Mouse (Mus musculus) heart, embryonic 14.5 days (tissue): ENCODE measurements around the gene Stard13. TPM values are rescaled to one million over a fixed set of nuclear protein-coding genes. Genes with fewer than 3 reads are reported as not detected.

Experiments
- ATAC-seq: fragments of 200-750 bp; cut with Nextera tagmentation; 2 replicates; pipeline ENCODE4 v1.8.0; 2017; ENCODE audit warnings: low read depth, moderate TSS enrichment; ENCODE audit not compliant: insufficient number of reproducible peaks, insufficient read depth, low FRiP score
- H3K27ac ChIP-seq, 2 experiments: fragments of 200-500 bp in 1 of 2; fragments of 300-500 bp in 1 of 2; sonication (generic) in 1 of 2; replicated peaks in 1 of 2; 2 replicates each; pipeline ENCODE4 v1.5.1; 2012 to 2014; ENCODE audit warnings: low read depth in 2 of 2, low read length in 2 of 2, control low read depth in 1 of 2, mild to moderate bottlenecking in 1 of 2, mixed read lengths in 1 of 2; ENCODE audit not compliant: control insufficient read depth in 1 of 2, insufficient read depth in 1 of 2
- H3K27me3 ChIP-seq: fragments of 300-500 bp; sonication (generic); 2 replicates; pipeline ENCODE4 v1.6.1; 2014; ENCODE audit warnings: mild to moderate bottlenecking, low read length, control low read depth; ENCODE audit not compliant: control insufficient read depth, insufficient read depth
- H3K36me3 ChIP-seq: fragments of 300-500 bp; sonication (generic); 2 replicates; pipeline ENCODE4 v1.6.1; 2014; ENCODE audit warnings: mild to moderate bottlenecking, control low read depth, low read length, mixed read lengths; ENCODE audit not compliant: control insufficient read depth, insufficient read depth
- H3K4me1 ChIP-seq, 2 experiments: fragments of 200-500 bp in 1 of 2; fragments of 300-500 bp in 1 of 2; sonication (generic) in 1 of 2; 2 replicates each; pipeline ENCODE4 v1.6.1; 2012 to 2014; ENCODE audit warnings: low read length in 2 of 2, control low read depth in 1 of 2, mixed read lengths in 1 of 2; ENCODE audit not compliant: control insufficient read depth in 2 of 2, insufficient read depth in 2 of 2
- H3K4me2 ChIP-seq: fragments of 300-500 bp; sonication (generic); 2 replicates; pipeline ENCODE4 v1.6.1; 2014; ENCODE audit warnings: mild to moderate bottlenecking, low read length
- H3K4me3 ChIP-seq, 2 experiments: fragments of 200-500 bp in 1 of 2; fragments of 300-500 bp in 1 of 2; sonication (generic) in 1 of 2; 2 replicates each; pipeline ENCODE4 v1.5.1; 2012 to 2014; ENCODE audit warnings: low read length in 2 of 2, mild to moderate bottlenecking in 2 of 2, control low read depth in 1 of 2, low read depth in 1 of 2, moderate library complexity in 1 of 2; ENCODE audit not compliant: control insufficient read depth in 1 of 2, insufficient read depth in 1 of 2
- H3K9ac ChIP-seq: fragments of 300-500 bp; sonication (generic); 2 replicates; pipeline ENCODE4 v1.6.1; 2014; ENCODE audit warnings: mild to moderate bottlenecking, low read length
- H3K9me3 ChIP-seq: fragments of 300-500 bp; sonication (generic); 2 replicates; pipeline ENCODE4 v1.6.1; 2016; ENCODE audit warnings: low read length, control low read depth; ENCODE audit not compliant: control insufficient read depth
- WGBS: fragments of 180-500 bp; shearing (Covaris S2); extraction: QIAGEN DNeasy Blood & Tissue Kit; methylation state at CpG from one replicate; pipeline ENCODE4 v1.1.7; 2014; 5-methylcytosine and 5-hydroxymethylcytosine counted together
- polyA plus RNA-seq: library from polyadenylated mRNA; unstranded; fragments of >200 nt; fragmentation: Nextera tagmentation; extraction: Ambion mirVana; gene quantifications from 2 replicates; pipeline ENCODE4 v1.2.1, GENCODE M21; 2014

The Stard13 gene
- polyA plus RNA-seq, 1 experiment from 2014 or later: 3.4 TPM

DNA sequence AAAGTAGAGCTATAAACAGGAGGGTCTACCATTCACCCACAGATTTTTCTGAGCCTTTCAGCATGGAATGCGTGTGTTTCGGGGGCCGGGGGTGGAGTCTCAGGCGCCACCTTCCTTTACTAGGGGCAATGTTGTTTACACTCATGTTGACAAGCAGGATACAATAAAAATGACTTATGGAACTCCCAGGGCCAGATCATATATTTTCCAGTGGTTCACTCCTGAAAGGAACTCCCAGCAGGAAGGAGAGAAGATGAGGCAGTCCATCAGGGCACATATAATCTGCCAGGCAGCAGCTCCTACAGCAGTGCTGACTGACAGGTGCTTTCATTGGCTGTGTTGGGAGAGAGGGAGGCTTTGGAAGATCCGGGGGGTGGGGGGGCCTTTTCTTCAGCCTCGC lies 66.0 kb downstream of the Stard13 start:
- Histone ChIP-seq H3K9me3 (peaks cover 5% of the 10 kb centered on the region; the same call in 1 of the 2 replicates), H3K27me3 (no peaks in the 10 kb centered on the region), H3K4me3 (no peak overlapping the region), H3K27ac (no peak overlapping the region), H3K9ac (no peak overlapping the region), H3K4me1 (peaks cover 7 to 9% of the 10 kb centered on the region in 2 experiments), H3K4me2 (no peak overlapping the region), H3K36me3 (no peaks in the 10 kb centered on the region)
- ATAC-seq: no peak
- WGBS: 80% methylated on average over 6 of the region's 6 CpGs

DNA sequence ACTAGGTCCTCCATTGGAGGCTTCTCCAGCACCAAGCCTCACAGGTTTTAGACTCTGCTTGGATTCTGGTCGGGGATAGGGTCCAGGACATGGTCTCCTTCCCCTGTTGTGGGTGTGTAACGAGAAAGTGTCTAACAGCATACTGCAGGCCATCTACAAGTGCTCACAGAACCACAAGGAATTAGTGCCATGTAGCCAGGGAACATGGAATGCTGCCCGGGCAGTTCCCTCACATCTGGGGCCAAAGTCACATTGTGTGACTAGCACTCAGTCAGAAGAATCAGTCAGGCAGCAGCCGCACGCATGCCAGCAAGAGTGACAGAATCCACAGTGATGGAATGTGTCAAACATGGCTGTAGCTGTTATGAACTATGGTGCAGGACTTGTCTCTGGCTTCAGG lies 67.4 kb downstream of the Stard13 start:
- no peak overlapping the region for H3K9ac ChIP-seq
- no peaks in the 10 kb centered on the region for H3K27me3 ChIP-seq
- peaks cover 7 to 9% of the 10 kb centered on the region in 2 experiments for H3K4me1 ChIP-seq
- 38% methylated on average over 5 of the region's 5 CpGs for WGBS
- peaks cover 5% of the 10 kb centered on the region; the same call in 1 of the 2 replicates for H3K9me3 ChIP-seq
- H3K27ac ChIP-seq: peak overlapping the region; percentile 34 to 74
- no peak overlapping the region for H3K4me3 ChIP-seq
- no peak overlapping the region for H3K4me2 ChIP-seq
- ATAC-seq: peak; percentile 46; the same call in 1 of the 2 replicates
- no peaks in the 10 kb centered on the region for H3K36me3 ChIP-seq

DNA sequence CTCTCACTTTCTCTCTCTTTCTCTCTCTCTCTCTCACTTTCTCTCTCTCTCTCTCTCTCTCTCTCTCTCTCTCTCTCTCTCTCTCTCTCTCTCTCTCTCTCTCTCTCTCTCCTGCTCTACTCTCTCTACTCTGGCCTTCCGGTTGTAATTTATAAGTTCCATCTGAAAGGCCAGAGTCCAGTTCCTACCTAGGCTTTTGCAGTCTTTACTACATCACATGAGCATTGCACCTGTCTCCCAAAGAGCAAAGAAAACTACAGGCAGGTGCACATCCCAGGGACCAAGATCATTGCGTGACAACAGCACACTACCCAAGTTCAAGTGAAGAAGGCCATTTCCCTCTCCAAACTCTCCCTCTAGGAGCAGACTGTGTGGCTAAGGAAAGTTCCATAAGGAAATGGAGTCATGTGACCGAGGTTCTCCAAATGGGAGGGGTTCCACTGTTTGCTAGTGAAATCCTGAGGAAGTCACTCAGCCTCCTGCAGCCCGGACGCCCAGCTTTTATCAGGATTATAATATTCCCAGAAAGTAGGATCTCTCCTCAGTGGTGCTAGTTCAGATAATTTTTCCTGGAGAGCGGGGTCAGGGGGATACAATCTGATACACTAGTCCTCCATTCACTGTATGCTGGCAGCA lies 68.1 kb downstream of the Stard13 start:
- H3K36me3 ChIP-seq: no peaks in the 10 kb centered on the region
- no peak overlapping the region for H3K9ac ChIP-seq
- ATAC-seq: no peak

DNA sequence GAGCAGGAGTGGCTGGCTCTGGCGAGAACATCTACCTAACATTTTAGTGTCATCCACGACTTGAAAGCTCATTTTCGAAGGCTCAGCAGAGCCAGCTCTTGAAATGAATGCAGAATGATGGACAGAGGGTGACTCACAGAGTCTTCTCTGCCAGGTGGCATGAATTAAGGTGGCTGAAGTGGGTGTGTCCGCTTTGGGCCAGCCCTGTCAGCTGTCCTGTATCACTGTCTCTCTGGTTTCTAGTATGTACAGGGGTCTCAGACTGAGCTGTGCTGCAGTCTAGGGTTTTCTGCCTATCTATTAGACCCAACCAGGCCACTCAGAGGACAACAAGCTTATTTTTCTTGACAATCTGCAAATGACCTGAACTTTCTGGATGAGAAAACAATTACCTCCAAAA lies 68.8 kb downstream of the Stard13 start:
- no peak overlapping the region for H3K4me3 ChIP-seq
- no peak overlapping the region for H3K4me2 ChIP-seq
- H3K9me3 ChIP-seq: peaks cover 5% of the 10 kb centered on the region; the same call in 1 of the 2 replicates
- no peaks in the 10 kb centered on the region for H3K36me3 ChIP-seq
- peaks cover 7 to 9% of the 10 kb centered on the region in 2 experiments for H3K4me1 ChIP-seq
- no peak overlapping the region for H3K9ac ChIP-seq
- no peak overlapping the region for H3K27ac ChIP-seq
- no peaks in the 10 kb centered on the region for H3K27me3 ChIP-seq
- 70% methylated on average over 4 of the region's 4 CpGs for WGBS
- ATAC-seq: no peak

More for the DNA sequence above, 68.1 kb downstream of the Stard13 start:
- peaks cover 7 to 9% of the 10 kb centered on the region in 2 experiments for H3K4me1 ChIP-seq
- no peaks in the 10 kb centered on the region for H3K27me3 ChIP-seq
- no peak overlapping the region for H3K4me3 ChIP-seq
- H3K9me3 ChIP-seq: peaks cover 5% of the 10 kb centered on the region; the same call in 1 of the 2 replicates
- no peak overlapping the region for H3K4me2 ChIP-seq
- peak overlapping the region in 1 of 2 experiments; percentile 74; a peak in 1 of 4 replicates for H3K27ac ChIP-seq
- 74% methylated on average over 6 of the region's 6 CpGs for WGBS

DNA sequence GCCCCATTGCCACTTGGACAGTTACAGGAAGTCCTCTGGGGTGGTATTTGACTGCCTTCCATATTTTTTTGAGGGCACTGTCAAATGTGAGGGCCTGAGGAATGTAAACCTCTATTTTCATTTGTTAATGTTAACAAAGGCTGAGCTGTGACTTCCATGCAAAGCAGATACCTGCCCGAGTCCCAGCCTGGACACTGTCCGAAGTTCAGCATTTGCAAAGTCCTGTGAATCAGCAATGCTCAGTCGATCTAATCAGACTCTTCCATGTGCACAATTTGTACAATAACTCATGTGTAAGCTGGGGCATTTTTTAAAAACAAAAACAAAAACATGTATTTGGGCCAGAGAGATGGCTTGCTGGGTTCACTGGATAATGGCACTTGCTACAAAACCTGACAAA lies 71.0 kb downstream of the Stard13 start:
- Histone ChIP-seq H3K27me3 (no peaks in the 10 kb centered on the region), H3K9me3 (no peaks in the 10 kb centered on the region), H3K9ac (no peak overlapping the region), H3K27ac (no peak overlapping the region), H3K36me3 (no peaks in the 10 kb centered on the region), H3K4me3 (no peak overlapping the region), H3K4me2 (no peak overlapping the region), H3K4me1 (peaks cover 7 to 9% of the 10 kb centered on the region in 2 experiments)
- WGBS: 82% methylated on average over 3 of the region's 3 CpGs
- no peak for ATAC-seq

DNA sequence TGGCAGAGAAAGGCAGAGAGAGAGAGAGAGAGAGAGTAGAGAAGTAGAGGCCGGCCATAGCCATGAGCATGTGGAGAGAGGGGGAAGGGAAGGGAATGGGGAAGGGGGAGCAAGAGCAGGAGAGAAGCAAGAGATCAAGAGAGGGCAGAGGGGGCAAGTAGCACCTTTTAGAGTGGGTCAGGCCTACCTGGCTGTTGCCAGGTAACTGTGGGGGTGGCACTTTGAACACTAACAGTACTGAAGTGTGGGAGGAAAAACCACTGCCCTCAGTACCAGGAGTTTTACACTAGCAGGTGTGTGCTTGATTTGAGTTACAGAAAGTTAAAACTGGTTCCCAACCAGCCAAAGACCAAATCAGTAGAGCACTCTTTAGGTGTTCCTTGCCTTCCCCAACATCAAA lies 78.4 kb downstream of the Stard13 start:
- no peaks in the 10 kb centered on the region for H3K36me3 ChIP-seq
- no peak for ATAC-seq
- 64% methylated on average over 1 of the region's 1 CpGs for WGBS
- H3K9ac ChIP-seq: no peak overlapping the region
- no peak overlapping the region; a peak in 1 of 4 replicates for H3K27ac ChIP-seq
- H3K27me3 ChIP-seq: no peaks in the 10 kb centered on the region
- no peak overlapping the region for H3K4me3 ChIP-seq
- H3K4me1 ChIP-seq: peaks cover 6 to 7% of the 10 kb centered on the region in 2 experiments
- no peak overlapping the region for H3K4me2 ChIP-seq
- H3K9me3 ChIP-seq: no peaks in the 10 kb centered on the region

DNA sequence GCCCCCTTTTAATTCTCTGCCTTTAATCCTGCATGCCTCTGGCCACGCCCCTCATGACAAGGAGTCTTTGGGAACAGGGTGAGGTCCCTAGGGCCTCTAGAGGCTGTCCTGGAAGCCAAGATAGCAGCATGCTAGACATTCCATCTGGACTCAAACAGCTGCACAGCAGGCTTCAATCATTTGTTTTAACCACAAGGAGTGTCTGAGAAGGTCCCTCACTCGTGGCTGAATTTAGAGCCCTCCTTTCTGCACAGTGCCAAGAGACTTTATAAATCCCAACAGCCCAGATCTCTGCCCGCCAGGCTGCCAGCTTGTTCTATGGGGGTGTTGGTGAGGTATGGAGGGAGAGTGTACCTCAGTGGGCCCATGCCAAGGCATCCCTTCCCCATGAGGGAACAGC lies 78.9 kb downstream of the Stard13 start:
- Histone ChIP-seq H3K27ac (peak overlapping the region in 1 of 2 experiments; percentile 41; a peak in 2 of 4 replicates), H3K4me2 (0 out of 2 replicates have a peak overlapping the region, but pooled peaks have one; percentile 4), H3K9ac (no peak overlapping the region), H3K4me3 (no peak overlapping the region), H3K36me3 (no peaks in the 10 kb centered on the region), H3K9me3 (no peaks in the 10 kb centered on the region), H3K4me1 (peaks cover 6 to 7% of the 10 kb centered on the region in 2 experiments), H3K27me3 (no peaks in the 10 kb centered on the region)
- WGBS: 23% methylated on average over 3 of the region's 3 CpGs
- no peak for ATAC-seq

DNA sequence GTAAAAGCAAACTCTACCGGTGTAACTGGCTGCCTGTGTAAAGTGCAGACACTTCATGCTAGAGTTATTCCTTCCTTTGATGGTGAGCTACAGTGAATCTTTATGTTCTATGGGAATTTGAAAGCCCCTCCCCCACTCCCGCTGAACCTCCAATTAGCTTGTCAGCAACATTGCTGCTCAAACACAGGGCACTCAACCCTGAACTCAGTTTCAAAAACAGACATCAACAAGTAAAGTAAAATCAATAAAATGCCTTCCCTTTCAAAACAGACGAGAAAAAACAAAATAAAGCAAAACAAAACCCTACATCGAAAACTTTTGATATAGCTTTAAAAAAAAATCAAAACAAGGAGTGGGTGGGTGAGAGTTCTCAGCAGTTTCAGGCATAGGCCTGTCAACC lies 79.6 kb downstream of the Stard13 start:
- no peak for ATAC-seq
- Histone ChIP-seq H3K9ac (no peak overlapping the region), H3K27me3 (no peaks in the 10 kb centered on the region), H3K36me3 (no peaks in the 10 kb centered on the region), H3K27ac (no peak overlapping the region), H3K4me3 (no peak overlapping the region), H3K4me2 (no peak overlapping the region), H3K4me1 (peaks cover 6 to 7% of the 10 kb centered on the region in 2 experiments), H3K9me3 (no peaks in the 10 kb centered on the region)
- 77% methylated on average over 4 of the region's 4 CpGs for WGBS
